Mouse (Mus musculus) kidney, postnatal 0 days (tissue): ENCODE results near the gene Exoc6. TPM values are rescaled to one million over a fixed set of nuclear protein-coding genes. Genes with fewer than 3 reads are reported as not detected.

ENCODE experiments used
- ATAC-seq: fragments of 200-750 bp; cut with Nextera tagmentation; replicated peaks from 2 replicates; pipeline ENCODE4 v1.8.0; 2017; ENCODE audit warnings: low read depth, moderate number of reproducible peaks, moderate TSS enrichment, moderate library complexity; ENCODE audit not compliant: low FRiP score
- DNase-seq: peaks from one replicate; pipeline ENCODE4 v3.0.0-alpha.2; 2016; ENCODE audit warnings: low spot score
- H3K27ac ChIP-seq: fragments of 300-500 bp; sonication (generic); 2 replicates; pipeline ENCODE4 v1.5.1; 2014; ENCODE audit warnings: mild to moderate bottlenecking
- H3K27me3 ChIP-seq: fragments of 300-500 bp; sonication (generic); 2 replicates; pipeline ENCODE4 v1.6.1; 2014; ENCODE audit warnings: low read length, mixed read lengths; ENCODE audit not compliant: insufficient read depth
- H3K36me3 ChIP-seq: fragments of 300-500 bp; sonication (generic); 2 replicates; pipeline ENCODE4 v1.6.1; 2014; ENCODE audit warnings: low read length, mixed read lengths; ENCODE audit not compliant: insufficient read depth
- H3K4me1 ChIP-seq: fragments of 300-500 bp; sonication (generic); replicated peaks from 2 replicates; pipeline ENCODE4 v1.6.1; 2014; ENCODE audit warnings: antibody characterized with exemption, low read length, mixed read lengths; ENCODE audit not compliant: insufficient read depth
- H3K4me2 ChIP-seq: fragments of 300-500 bp; sonication (generic); 2 replicates; pipeline ENCODE4 v1.6.1; 2014; ENCODE audit warnings: mild to moderate bottlenecking, low read length, moderate library complexity, mixed read lengths
- H3K4me3 ChIP-seq: fragments of 300-500 bp; sonication (generic); replicated peaks from 2 replicates; pipeline ENCODE4 v1.5.1; 2014; ENCODE audit warnings: low read depth, low read length
- H3K9ac ChIP-seq: fragments of 300-500 bp; sonication (generic); 2 replicates; pipeline ENCODE4 v1.6.1; 2014; ENCODE audit warnings: low read depth, low read length
- H3K9me3 ChIP-seq: fragments of 300-500 bp; sonication (generic); replicated peaks from 2 replicates; pipeline ENCODE4 v1.6.1; 2016; ENCODE audit warnings: low read length, inconsistent platforms, mixed read lengths
- CTCF ChIP-seq: IDR thresholded peaks from 2 replicates; pipeline ENCODE4 v1.5.1; 2016; ENCODE audit warnings: antibody characterized with exemption, low read depth, mild to moderate bottlenecking, moderate library complexity
- WGBS: fragments of 180-500 bp; shearing (Covaris S2); extraction: QIAGEN DNeasy Blood & Tissue Kit; methylation state at CpG from one replicate; pipeline ENCODE4 v1.1.7; 2014; 5-methylcytosine and 5-hydroxymethylcytosine counted together
- polyA plus RNA-seq: library from polyadenylated mRNA; unstranded; fragments of >200 nt; fragmentation: Nextera tagmentation; extraction: Ambion mirVana; gene quantifications from 2 replicates; pipeline ENCODE4 v1.2.1, GENCODE M21; 2015

The Exoc6 gene
- polyA plus RNA-seq, 1 experiment from 2014 or later: 28.1 TPM

DNA sequence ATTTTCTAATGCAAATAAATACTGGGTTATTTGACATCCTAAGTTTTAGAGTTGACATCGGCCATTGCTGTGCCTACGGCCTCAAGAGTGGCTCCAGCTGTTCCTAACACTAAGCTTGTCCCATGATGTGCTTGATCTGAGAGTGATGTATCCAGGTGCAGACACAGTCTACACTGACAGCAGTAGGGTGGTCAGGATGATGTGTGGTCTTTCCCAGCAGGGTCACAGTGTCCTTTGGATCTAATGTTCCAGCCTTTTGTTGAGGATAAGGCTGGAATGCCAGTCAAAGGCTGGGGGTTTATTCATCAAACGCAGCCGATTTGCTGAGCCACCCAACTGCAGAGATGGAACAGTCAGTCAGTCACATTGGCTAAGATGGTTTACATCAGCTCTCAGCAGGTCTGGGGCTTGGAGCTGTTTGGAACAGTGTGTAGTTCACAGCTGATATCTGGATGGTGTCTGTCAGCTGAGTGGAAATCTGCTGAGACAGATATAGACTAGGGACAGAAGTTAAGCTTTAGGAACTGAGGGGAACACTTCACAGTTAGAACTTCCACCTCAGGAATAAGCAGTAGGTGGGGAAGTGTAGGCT, 64.9 kb downstream of the Exoc6 start:
- Histone ChIP-seq H3K4me2 (no peak overlapping the region), H3K27ac (no peak overlapping the region), H3K36me3 (0 out of 2 replicates have a peak, but pooled peaks cover 2% of the 10 kb centered on the region), H3K4me1 (no peaks in the 10 kb centered on the region), H3K9ac (no peak overlapping the region), H3K4me3 (no peak overlapping the region), H3K9me3 (no peaks in the 10 kb centered on the region), H3K27me3 (no peaks in the 10 kb centered on the region)
- DNase-seq (no peak), ATAC-seq (no peak)
- 90% methylated on average over 4 of the region's 4 CpGs for WGBS
- no peak for TF ChIP-seq CTCF

DNA sequence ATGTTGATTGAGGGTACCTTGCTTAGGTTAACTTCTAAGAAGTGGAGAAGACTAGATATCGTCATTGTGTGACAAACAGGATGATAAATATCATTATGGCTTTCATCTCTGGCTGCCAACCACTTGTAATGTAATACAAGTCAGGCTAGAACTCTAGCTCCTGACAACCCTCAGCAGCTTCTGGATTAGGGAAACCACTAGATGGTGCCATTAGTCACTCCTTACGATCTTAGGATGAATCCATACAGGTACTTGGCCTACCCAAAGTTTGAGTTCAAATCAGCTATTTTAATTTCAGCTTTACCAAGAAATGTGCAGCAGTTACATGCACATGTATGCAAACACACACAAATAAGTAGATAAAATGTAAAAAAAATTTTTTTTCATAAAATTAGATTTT, 97.8 kb downstream of the Exoc6 start:
- no peak overlapping the region for H3K4me3 ChIP-seq
- H3K4me1 ChIP-seq: no peaks in the 10 kb centered on the region
- H3K9ac ChIP-seq: no peak overlapping the region
- H3K36me3 ChIP-seq: no peaks in the 10 kb centered on the region
- H3K9me3 ChIP-seq: no peaks in the 10 kb centered on the region
- peak; percentile 57 for TF ChIP-seq CTCF
- no peak overlapping the region for H3K27ac ChIP-seq
- 37% methylated on average over 2 of the region's 2 CpGs for WGBS
- H3K4me2 ChIP-seq: no peak overlapping the region
- H3K27me3 ChIP-seq: no peaks in the 10 kb centered on the region
- DNase-seq: peak; percentile 8
- no peak for ATAC-seq

DNA sequence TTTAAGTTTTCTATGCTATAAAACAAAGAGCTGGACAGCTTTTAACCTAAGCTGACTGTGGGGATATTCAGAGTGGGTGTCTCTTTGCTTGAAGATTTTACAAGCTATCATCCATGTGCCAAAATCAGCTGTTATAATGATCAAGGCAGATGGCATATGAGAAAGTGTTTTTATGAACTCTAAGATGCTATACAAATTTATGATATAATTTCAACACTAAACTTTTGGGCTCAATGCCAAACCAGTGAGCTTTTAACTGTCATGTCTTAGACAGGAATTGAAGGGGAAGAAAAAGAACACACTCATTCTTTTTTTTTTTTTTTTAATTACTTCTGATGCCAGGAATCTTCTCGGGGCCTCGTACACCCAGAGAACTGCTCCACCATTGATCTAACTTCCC, 100.3 kb downstream of the Exoc6 start:
- Histone ChIP-seq H3K4me1 (no peaks in the 10 kb centered on the region), H3K27me3 (no peaks in the 10 kb centered on the region), H3K9ac (no peak overlapping the region), H3K36me3 (no peaks in the 10 kb centered on the region), H3K4me3 (no peak overlapping the region), H3K9me3 (no peaks in the 10 kb centered on the region), H3K4me2 (no peak overlapping the region), H3K27ac (no peak overlapping the region)
- 58% methylated on average over 2 of the region's 2 CpGs for WGBS
- TF ChIP-seq CTCF: no peak
- no peak for ATAC-seq
- DNase-seq: no peak

DNA sequence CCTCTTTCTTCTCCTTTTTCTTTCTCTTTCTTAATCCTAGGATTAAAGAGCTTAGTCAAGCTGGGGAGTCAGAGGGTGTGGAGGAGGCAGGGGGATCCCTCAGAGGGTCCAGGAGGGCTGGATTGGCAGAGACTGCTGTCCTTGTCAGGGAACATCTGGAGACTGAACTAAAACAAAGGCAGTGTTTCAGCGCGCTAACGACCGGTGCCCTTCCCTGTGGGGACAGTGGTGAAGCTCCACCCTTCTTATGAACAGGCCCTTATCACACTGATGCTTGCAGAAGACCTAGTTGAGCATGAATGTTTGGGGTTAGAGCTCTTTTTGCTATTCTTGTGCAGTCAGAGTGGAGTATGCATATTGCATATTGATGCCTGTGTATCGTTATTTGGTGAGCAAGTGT, 103.8 kb downstream of the Exoc6 start:
- no peaks in the 10 kb centered on the region for H3K36me3 ChIP-seq
- WGBS: 51% methylated on average over 5 of the region's 5 CpGs
- no peak overlapping the region for H3K4me3 ChIP-seq
- H3K27me3 ChIP-seq: no peaks in the 10 kb centered on the region
- no peak for TF ChIP-seq CTCF
- no peak overlapping the region for H3K4me2 ChIP-seq
- no peaks in the 10 kb centered on the region for H3K9me3 ChIP-seq
- H3K4me1 ChIP-seq: no peaks in the 10 kb centered on the region
- no peak overlapping the region for H3K27ac ChIP-seq
- DNase-seq: no peak
- no peak for ATAC-seq
- H3K9ac ChIP-seq: no peak overlapping the region

DNA sequence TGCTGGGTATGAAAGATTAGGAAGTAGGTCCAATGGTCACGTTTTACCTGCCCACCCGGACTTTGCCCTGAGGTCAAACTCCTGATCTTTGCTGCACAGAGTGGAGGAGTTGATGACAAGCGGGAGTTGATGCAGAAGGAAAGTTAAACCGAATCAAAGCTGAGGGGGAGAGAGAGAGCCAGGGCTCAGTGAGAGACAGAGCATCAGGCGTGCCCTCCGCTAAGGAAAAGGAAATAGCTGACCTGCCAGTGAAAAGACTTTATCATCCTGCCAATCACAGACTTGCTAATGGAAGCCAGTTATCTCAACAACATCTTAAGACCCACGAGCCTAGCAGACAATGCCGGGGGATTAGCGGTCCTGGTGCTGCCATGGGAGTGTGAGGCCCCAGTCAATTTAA, 106.2 kb downstream of the Exoc6 start:
- no peak for TF ChIP-seq CTCF
- H3K9me3 ChIP-seq: no peaks in the 10 kb centered on the region
- no peak overlapping the region for H3K4me2 ChIP-seq
- H3K4me1 ChIP-seq: no peaks in the 10 kb centered on the region
- 15% methylated on average over 9 of the region's 9 CpGs for WGBS
- DNase-seq (peak; percentile 12), ATAC-seq (no peak)
- no peak overlapping the region for H3K4me3 ChIP-seq
- H3K27ac ChIP-seq: no peak overlapping the region
- no peak overlapping the region for H3K9ac ChIP-seq
- no peaks in the 10 kb centered on the region for H3K36me3 ChIP-seq
- H3K27me3 ChIP-seq: no peaks in the 10 kb centered on the region

DNA sequence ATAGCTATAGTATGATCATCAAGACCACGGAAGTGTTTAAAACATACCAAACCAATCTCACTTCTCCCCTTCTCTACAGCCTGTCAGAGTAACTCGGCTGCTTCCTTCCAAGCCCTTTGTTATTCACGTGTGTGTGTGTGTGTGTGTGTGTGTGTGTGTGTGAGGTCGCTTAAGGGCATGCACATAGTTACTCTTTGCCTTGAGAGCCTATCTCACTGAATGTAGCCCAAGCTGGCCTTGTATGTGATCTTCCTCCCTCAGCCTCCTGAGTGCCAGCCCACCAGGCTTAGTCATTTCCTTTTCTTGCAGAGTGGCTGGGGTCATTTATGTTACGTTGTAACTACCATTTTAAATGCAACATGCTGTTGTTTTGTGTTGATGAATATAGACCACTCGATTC, 115.0 kb downstream of the Exoc6 start:
- no peak for DNase-seq
- H3K4me1 ChIP-seq: no peaks in the 10 kb centered on the region
- H3K27ac ChIP-seq: no peak overlapping the region
- no peak for ATAC-seq
- TF ChIP-seq CTCF: no peak
- H3K27me3 ChIP-seq: no peaks in the 10 kb centered on the region
- H3K36me3 ChIP-seq: no peaks in the 10 kb centered on the region
- WGBS: 80% methylated on average over 6 of the region's 6 CpGs
- no peak overlapping the region for H3K9ac ChIP-seq
- H3K9me3 ChIP-seq: no peaks in the 10 kb centered on the region
- no peak overlapping the region for H3K4me2 ChIP-seq
- H3K4me3 ChIP-seq: no peak overlapping the region
